Comparison of ENCODE assay signal across 1 mouse cellular context in the genomic region with DNA sequence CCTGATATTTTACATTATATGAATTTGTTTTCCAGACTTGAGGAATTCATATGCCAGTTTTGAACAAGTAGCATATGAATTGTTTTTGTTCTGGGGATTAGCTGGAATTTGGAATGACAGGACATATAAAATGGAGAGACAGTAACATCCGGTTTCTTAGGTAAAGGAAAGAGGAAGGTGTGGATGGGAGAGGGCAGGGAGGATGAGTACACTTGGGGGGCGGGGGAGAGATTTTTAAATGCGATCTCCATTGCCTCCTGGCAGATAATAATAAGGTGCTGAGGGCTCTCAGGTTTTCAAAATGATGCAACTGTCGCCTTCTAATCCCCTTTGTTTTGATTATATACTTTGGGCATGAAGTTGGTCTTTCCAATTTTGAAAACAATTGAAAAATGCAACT.
TF ChIP-seq lines count a peak whose summit lies in the region.

No protein-coding gene starts in this region.

TF ChIP-seq in MEL, 35 proteins besides CTCF, POLR2A, EP300 and RAD21 (continued from another document):
- no peak for TF ChIP-seq MAZ (IDR thresholded peaks at IDR 0.05; ENCODE audit: low read depth, low read length)
- TF ChIP-seq MYC (IDR thresholded peaks at IDR 0.05; ENCODE audit: low read depth, low read length), result no peak
- no peak for TF ChIP-seq GATA1 (IDR thresholded peaks at IDR 0.05; ENCODE audit: low read depth, low read length)
TF ChIP-seq in MEL: peak in this region for 0.
